Mouse (Mus musculus) layer of hippocampus, postnatal 14 days (tissue): ENCODE results near the gene Glyatl3. TPM values are rescaled to one million over a fixed set of nuclear protein-coding genes. Genes with fewer than 3 reads are reported as not detected.
A peak's percentile ranks its signal among the peaks of the same experiment; 100 is the strongest.

Experiments
- DNase-seq, 2 experiments: peaks; one replicate each; pipeline ENCODE4 v3.0.0; 2021 to 2022; ENCODE audit warnings: low spot score in 2 of 2, mixed read lengths in 1 of 2
- long read RNA-seq, 2 experiments: library from polyadenylated mRNA; stranded (forward); transcript quantifications; one replicate each; pipeline ENCODE4 v2.0.0; 2021
- total RNA-seq, 2 experiments: library from RNA; stranded (reverse); gene quantifications; 2 replicates each; pipeline ENCODE4 v1.2.3; 2021

The Glyatl3 gene
- total RNA-seq, result not detected
- long read RNA-seq, experiment 1, result 0 reads
- long read RNA-seq, experiment 2, result 0 reads

DNA sequence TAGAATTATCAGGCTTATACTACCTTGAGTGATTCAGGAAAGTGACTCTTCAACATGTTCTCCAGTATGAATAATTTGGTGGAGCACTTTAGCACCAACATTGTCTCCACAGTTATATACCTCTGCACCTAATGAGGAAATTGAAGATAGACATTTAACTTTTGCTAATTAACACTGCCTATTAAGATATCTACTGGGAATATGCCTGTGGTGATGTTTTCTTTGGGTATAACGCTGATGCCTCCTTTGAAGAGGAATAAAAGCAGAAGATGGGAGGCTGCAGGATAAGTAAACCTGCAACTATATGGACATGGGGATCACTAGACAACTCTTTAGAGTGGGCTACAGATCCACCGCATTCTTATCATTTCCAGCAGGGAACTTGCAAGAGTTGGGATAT lies at the start of gene Glyatl3:
Gene Glyatl3 (minus strand): TSS at position 101 of the 400 bp plus-strand sequence.
- DNase-seq, result no peak

DNA sequence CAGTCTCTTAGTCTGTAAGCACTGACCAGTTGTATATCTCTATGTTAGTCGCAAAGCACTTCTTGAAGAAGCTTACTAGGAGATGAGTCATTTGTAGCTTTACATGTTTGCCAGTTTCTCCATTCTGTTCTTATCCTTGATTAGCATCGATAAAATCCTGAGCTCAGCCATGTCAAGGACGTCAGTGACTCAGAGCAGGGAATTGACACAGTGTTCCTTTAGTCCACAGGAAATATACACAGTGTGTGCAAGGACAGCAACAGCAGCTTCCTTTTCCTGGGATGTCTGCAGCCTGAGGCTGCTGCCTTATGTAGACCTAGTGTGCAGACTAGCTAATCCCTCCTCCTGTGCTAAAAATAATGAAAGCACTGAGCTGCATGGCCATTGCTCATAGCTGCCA lies 34.4 kb upstream of the Glyatl3 start:
- DNase-seq, result no peak

GRCm38 (mm10) chr17:40934420-40935231 lies 20.5 kb upstream of the Glyatl3 start, which contains the start of the genes Mut and Cenpq:
Mut (plus strand) TSS chr17:40934685.
Cenpq (minus strand) TSS chr17:40935047.
- DNase-seq, result peak; percentile 99 to 100

GRCm38 (mm10) chr17:40933985-40934384 lies 19.8 kb upstream of the Glyatl3 start:
- no peak for DNase-seq

- no peak for DNase-seq
Observed at GRCm38 (mm10) chr17:40915499-40915898, 1.3 kb upstream of the Glyatl3 start.

- no peak for DNase-seq
Observed at GRCm38 (mm10) chr17:40904721-40905154, 9.4 kb downstream of the Glyatl3 start.

DNA sequence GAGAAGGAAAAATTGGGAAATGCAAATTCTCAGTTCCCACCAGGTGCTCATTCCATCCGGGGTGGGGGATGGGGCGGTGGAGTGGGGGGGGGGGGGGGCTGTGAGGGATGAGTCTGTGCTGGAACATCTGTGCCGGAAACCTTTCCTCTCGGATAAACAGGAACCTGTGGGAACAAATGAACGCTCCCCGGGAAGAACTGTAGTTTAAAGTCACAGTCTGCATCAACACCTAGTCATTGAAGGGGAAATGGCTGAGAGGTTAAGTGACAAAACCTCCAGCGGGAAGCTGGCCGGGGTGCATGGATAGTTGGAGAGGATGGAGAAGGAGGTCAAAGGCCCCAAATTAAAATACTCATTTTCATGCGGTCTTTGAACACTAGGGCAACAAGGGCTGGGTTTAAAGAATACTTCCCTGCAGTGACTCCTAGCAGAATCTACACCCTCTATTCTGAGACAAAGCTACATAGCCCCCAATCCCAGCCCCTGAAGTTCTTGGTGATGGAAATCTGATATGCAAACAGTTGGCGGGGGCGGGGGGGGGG lies 10.0 kb downstream of the Glyatl3 start:
- DNase-seq, result no peak

GRCm38 (mm10) chr17:40903345-40903744 lies 10.8 kb downstream of the Glyatl3 start:
- DNase-seq, result no peak

- no peak for DNase-seq
Observed at GRCm38 (mm10) chr17:40899783-40900363, 14.3 kb downstream of the Glyatl3 start.

DNA sequence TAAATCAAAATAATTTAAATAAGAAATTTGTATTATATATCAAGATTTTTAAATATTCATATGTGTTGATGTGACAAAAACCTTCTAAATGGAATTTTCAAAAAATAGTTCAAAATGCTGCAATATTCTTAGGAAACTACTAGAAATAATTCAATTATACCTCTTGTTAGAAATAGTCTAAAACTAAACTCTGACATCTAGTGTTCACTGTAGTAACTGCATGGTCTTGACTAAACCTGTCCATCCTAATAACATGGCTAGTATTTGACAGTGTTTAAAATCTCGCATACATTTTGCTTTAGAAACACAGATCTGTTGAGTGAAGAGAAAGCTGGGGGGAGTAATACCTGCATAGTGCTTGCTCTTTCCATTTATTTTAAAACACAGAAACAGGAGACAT lies 17.3 kb downstream of the Glyatl3 start:
- peak in 1 of 2 experiments; percentile 46 for DNase-seq

DNA sequence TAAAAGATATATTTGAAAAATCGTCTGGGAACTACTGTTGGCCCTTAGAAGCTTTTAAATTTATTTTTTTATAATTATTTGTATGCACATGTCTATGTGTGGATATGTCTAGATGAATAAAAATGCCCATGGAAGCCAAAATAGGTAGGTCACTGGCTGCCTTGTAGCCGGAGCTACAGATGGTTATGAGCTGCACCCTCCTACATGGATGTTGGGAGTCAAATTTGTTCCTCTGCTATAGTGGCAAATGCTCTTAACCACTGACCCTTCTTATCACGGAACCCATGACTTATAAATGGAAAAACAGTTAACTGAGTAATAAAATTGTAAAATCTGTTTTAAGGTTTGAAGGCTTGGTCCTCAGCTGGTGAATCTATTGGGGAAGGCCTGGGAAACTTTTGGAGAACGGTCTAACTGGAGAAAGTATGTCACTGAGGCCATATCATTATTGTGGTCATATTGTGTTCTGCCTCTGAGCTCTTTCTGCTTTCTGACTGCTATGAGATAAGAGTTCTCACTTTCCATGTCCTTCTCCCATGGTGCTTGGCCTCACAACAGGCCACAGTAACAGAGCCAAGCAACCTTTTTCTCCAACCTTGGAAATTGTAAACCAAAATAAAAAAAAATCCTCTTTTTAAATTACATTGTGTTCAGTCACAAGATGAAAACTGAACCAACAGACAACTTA lies 26.2 kb downstream of the Glyatl3 start:
- DNase-seq, result no peak

- DNase-seq, result no peak
Observed at GRCm38 (mm10) chr17:40885155-40885554, 29.0 kb downstream of the Glyatl3 start.

DNA sequence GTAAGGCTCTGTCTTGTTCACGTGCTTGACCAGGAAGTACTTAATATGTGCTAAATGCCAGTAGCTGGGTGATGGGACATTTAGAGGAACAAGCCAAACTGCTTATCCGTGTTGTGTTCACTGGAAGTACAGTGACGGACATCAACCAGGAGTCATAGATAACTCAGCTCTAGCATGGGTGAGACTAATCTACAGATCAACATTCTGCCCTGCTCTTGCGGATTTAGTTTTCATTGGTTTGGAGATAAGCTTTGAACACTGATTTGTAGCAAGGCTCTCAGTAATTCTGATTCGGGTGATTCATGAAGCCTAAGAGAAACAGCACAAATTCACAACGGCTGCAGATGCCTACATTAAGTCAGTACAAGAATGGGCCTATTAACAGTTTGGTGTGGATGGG lies 32.0 kb downstream of the Glyatl3 start:
- no peak for DNase-seq

DNA sequence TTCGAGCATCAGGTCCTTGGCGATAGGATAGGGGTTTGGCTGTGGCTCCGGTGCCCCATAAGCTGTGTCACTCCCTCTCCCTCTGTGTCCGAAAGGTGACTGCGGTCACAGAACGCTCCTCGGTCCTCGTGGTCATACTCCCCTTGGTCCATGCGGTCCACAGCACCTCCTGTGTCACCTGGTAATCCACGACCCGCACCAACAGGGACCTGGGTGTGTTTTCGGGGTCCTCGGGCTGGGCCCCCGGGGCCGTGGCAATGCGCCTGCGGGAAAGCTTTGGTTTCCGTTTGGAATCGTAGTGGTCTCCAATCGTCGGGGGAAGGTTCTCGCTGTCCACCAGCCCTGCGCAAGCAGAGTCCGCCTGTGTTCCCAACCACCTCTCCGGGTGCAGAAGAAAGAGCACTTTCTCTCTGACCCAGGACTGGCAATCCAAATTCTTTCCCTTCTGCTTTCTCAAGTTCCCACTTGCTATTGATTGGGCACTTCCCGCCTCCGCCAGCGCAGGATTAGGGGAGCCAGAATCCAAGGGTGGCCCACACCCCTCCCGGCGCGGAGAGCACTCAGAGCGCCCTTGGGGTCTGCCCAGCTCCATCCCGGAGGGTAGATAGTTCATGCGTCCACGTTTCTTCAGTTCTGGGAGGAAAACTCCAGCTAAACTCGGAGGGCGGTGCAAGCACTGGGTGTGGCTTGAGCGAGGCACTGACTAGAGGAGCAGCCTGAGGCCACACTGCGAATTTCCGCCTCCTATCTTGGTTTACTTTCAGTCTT lies 34.0 kb downstream of the Glyatl3 start, which contains the start of gene 9130008F23Rik:
Gene 9130008F23Rik (minus strand): TSS at position 636 of the 768 bp plus-strand sequence.
- DNase-seq, result peak in 1 of 2 experiments; percentile 11

DNA sequence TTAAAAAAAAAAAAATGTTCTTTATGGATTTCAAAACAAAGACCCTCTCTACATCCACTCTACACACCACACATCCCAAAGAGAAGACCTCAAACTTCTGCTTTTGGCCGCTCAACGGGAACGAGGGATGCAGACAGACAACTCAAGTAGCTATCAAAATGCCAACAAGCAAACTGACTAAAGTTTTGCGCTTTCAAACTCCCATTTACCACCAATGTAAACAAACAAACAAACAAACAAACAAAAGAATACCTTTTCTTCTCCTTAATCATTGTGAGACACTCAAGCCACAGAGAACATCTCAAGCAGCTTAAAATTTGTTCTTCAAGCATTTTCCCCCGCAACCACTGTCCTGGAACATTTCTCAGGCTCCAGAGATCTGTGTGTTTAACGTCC lies 34.6 kb downstream of the Glyatl3 start:
- DNase-seq, result no peak

DNA sequence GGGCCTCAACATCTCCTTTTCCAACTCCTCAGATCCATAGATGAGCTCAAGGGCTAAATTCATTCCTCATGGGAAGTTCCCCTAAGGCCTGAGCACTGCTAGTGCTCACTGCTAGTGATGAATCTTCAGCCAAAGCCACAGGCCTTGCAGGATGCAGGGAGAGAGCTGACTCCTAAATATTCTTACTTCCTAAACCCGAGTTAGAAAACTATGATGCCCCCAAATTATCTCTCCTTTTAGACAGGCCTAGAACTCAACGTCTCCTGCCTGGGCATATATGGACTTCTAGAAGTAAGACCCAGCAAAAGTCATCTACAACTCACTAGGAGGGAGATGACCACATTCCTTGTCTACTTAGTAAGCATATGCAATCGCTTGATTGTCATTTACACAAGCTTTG lies 36.4 kb downstream of the Glyatl3 start:
- no peak for DNase-seq

DNA sequence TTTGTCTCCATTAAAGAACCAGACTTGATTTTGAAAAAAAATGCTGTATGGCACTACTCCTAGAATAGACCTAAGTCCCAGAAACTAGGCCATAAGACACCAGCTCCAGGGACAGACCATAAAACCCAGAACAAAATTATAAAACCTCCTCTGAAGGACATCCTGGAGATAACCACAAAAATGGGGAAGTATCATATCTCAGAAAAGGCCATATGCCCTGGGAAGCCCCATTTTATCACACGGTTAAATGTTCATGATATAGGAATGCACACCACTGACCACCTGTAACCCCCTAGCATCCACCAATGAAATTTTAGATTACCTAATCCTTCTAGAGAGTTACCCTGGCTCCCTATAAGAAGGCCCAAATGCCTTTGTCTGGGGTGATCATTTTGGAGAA lies 38.6 kb downstream of the Glyatl3 start:
- no peak for DNase-seq

DNA sequence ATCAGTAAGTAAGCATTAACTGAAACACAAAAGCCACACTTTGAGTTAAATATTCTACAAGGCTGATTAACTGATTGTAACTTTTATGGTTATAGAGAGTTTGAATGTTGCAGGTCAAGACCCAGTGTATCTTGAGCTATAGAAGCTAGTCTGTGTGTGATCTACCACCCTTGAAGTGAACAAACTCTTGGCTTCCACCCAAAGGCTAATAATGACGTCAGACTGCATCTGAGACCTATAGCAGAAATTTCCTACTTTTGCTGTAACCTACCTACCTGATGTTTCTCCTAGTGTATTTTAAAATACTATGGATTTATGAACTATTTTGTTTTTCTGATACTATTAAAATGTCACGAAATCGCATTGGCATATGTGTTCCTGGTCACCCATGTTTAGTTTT lies 39.4 kb downstream of the Glyatl3 start:
- DNase-seq, result no peak

GRCm38 (mm10) chr17:40873582-40874011 lies 40.6 kb downstream of the Glyatl3 start:
- DNase-seq, result no peak

DNA sequence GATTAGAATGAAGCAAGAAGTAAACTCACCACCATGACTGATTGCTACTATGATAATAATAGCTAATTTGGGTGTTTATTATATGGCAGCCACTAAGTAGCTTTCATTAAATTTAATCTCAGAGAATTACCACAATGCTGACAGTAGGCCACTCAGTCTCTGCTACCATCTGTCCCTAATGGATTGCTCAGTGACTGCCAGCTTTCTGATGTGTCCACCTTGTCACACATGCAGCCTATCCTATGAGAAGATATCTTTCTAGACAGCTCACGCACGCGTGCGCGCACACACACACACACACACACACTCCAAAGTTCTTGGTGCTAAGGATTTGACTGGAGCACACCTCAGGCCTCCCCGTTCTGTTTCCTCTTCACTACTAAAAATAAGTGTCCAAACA lies 41.5 kb downstream of the Glyatl3 start:
- no peak for DNase-seq
